Mouse (Mus musculus): Measurements from ENCODE around the gene Igsf23.
"Not testable (repeated sequence)": the region's sequence is repeated elsewhere in the genome, so short reads cannot be mapped to it uniquely, and the experiment has no call there.

The Igsf23 gene

DNA sequence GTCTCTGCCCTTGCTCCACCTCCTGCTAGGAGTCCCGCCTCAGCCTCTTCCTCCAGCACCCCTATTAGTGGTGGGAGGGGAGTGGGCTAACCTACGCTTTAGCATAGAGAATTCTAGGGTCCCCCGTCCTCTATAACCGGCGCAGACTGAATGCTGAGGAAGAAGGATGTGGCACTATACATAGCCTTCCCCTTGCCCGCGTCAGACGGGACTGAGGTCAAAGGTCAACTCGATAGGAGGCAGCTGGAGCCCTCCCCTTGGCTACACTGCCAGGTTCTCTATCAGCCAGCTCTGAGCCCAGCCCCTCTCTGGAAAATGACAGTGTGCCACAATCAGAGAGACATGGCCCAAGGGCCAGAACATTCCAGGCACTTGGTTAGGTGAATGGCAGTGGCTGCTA is at the start of gene Igsf23:
Gene Igsf23, minus strand, starts transcription at position 168 of the 400 bp plus-strand sequence.
- DNase-seq (ENCODE audit: low spot score), result no peak

DNA sequence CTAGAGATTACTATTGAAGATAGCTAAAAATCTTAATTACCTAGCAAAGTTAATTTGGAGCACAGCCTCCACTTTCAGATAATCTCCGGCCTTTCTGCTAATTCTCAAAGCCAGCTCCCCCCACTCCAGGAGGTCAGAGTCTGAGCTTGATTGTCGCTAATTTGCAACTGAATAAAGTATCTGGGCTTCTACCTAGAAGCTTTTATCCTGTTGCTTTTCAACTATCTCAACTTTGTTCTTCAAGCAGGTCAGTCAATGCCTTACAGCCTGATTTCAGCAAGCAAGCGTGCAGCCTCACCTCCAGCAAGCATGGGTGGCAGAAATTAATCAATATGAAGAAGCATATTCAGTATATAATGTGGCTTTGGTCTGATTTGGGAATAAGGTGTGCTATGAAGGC is 46.2 kb upstream of the Igsf23 start:
- DNase-seq (ENCODE audit: low spot score), result not testable (repeated sequence)

GRCm38 (mm10) chr7:19991165-19991564 is 40.6 kb upstream of the Igsf23 start, which contains the start of gene Nlrp9b:
Gene Nlrp9b, plus strand, starts transcription at chr7:19991465.
- not testable (repeated sequence) for DNase-seq (ENCODE audit: low spot score)

GRCm38 (mm10) chr7:19971516-19971915 is 21.0 kb upstream of the Igsf23 start:
- no peak for DNase-seq (ENCODE audit: low spot score)

DNA sequence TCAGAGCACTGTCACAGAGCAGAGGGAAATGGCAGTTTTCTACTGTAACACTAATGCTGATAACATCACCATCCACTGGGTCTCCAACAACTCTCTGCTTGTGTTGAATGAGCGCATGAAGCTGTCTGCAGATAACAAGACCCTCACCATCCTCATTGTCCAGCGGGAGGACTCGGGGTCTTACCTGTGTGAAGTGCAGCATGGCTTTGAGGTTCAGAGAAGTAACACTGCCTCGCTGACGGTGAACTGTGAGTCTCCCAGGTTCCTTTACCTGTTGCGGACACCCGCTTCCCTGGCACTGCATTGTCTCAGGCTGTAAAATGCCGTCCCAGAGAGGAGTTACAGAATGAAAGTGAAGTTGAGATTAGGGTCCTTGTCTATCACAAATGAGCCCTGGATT is 19.6 kb upstream of the Igsf23 start:
- DNase-seq (ENCODE audit: low spot score), result no peak

GRCm38 (mm10) chr7:19969541-19970090 is 19.1 kb upstream of the Igsf23 start:
- DNase-seq (ENCODE audit: low spot score), result no peak

DNA sequence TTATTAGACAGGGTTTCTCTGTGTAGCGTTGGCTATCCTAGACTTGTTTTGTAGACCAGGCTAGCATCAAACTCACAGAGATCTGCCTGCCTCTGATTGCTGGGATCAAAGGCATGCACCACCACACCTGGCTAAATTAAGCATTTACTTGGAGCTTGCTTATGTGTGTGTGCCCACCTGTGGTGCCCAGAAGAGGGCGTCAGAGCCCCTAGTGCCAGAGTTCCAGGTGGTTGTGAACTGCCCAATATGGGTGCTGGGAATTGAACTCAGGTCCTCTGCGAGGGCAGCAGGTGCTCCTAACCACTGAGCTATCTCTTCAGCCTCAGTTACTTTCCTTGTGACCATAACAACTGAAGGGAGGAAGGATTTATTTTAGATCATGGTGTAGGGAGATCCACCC is 18.6 kb upstream of the Igsf23 start:
- no peak for DNase-seq (ENCODE audit: low spot score)

GRCm38 (mm10) chr7:19964985-19965579 is 14.5 kb upstream of the Igsf23 start, which contains the start of gene Ceacam20:
Gene Ceacam20, plus strand, starts transcription at chr7:19965412.
- peak; percentile 62 for DNase-seq (ENCODE audit: low spot score)

DNA sequence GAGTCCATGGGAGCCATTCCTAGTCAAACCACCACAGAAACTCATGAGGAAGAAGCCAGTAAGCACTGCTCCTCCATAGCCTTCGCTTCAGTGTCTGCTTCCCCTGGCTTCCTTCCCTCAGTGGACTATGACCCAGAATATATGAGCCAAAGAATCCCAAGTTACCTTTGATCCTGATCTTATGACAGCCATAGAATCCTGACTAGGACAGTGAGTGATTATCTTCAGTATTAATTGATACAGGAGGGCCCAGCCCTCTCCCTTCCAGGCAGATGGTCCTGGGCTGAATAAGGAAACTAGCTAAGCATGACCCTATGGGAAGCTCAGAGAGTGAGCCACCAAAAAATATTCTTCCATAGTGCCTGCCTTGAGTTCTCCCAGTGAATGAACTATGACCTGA is 11.9 kb upstream of the Igsf23 start:
- no peak for DNase-seq (ENCODE audit: low spot score)

GRCm38 (mm10) chr7:19956341-19956781 is 5.8 kb upstream of the Igsf23 start:
- DNase-seq (ENCODE audit: low spot score), result peak; percentile 97

DNA sequence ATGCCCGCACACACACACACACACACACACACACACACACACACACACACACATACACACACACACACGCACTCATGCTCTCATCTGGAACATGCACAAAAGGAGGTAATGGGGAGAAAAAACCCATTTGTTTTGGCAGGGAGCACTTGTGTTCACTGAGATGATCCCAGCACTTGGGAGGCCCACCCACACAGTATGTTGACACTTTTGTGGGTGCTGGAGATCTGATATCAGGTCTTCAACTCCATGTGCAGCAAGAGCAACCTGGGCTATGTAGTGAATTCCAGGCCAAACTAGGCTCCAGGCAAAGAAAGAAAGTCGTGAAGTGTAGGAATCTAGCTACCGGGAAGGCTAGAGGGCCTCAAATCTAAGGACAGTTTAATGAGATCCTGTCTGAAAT is 5.3 kb upstream of the Igsf23 start:
- DNase-seq (ENCODE audit: low spot score), result no peak

GRCm38 (mm10) chr7:19953054-19953453 is 2.5 kb upstream of the Igsf23 start:
- no peak for DNase-seq (ENCODE audit: low spot score)

DNA sequence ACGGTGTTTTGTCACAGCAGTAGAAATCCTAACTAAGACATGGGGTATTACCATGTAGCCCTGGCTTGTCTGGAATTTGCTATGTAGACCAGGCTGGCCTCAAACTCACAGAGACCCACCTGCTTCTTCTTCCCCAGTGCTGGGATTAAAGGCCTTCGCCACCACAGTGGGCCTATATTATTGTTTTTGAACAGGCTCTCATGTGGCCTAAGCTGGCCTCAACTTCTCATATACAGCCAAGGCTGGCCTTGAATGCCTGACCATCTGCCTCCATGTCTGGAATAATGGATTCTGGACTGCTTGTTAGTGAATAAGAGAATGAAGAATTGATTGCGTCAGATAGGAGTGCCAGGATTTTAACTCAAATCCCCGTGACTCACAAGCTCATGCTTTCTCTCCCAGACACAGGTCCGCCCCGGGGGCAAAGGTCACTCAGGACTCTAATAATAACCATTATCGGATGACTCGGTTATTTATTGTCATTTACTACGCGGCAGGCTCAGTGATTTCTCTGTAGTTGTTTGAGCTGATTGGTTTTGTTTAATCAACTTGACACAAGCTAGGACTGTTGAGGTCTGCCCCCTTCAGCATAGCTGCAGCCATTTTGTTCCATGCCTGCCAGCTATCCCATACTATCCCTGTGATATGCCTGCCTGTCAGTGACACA is 1.9 kb upstream of the Igsf23 start:
- DNase-seq (ENCODE audit: low spot score), result no peak

GRCm38 (mm10) chr7:19949996-19950395 is 560 bp downstream of the Igsf23 start:
- DNase-seq (ENCODE audit: low spot score), result no peak

DNA sequence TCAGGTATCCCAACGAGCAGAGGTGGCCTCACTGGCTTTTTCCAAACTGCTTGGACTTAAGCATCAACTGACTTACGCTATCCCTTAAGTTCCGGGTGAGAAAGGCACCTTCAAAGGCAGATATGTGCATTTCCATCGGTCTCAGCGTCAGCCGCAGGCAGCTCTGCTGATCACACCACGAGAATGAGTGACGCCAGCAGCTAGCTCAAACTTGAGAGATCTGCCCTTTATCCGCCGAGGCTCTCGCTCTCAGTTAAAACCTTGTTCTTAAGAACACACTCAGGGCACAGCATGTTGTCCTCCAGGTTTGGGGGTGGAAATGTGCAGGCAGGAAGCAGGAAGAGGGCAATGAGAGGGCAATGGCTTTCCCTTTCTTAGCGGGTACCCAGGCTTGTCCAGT is 1.6 kb downstream of the Igsf23 start:
- DNase-seq (ENCODE audit: low spot score), result no peak

- DNase-seq (ENCODE audit: low spot score), result no peak
Observed at GRCm38 (mm10) chr7:19945821-19946515, 4.6 kb downstream of the Igsf23 start.

DNA sequence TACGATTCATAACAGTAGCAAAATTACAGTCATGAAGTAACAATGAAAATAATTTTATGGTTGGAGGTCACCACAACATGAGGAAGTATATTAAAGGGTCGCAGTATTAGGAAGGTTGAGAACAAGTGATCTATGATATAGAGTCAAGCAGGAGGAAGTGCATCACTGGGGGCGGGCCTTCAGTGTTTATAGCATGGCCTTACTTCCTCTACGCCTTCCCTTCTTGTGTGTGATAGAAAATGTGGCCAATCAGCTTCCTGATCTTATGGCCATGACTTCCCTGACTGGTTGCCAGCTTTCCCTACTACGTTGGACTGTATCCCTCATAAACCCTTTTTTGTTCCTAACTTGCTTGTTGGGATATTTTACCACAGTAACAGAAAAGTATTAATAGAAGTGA is 5.4 kb downstream of the Igsf23 start:
- no peak for DNase-seq (ENCODE audit: low spot score)

DNA sequence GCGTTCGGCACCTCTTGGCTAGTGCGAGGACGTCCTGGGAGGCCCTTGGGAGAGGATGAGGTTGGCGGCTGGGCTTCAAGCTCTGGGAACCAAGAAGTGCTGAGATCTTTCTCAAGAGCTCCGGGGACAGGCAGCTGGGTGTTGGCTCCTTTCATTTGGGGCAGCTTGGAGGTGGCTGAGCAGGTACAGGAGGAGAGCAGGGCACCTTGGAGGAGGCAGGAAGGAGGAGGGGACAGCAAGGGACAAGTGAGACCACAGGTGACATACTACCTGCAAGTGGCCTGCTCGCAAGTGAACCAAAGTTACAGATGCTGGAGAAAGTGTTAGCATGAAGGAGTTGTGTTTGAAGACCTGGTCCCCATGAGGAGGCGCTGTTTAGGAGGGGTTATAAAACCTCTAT is 5.8 kb downstream of the Igsf23 start:
- no peak for DNase-seq (ENCODE audit: low spot score)

DNA sequence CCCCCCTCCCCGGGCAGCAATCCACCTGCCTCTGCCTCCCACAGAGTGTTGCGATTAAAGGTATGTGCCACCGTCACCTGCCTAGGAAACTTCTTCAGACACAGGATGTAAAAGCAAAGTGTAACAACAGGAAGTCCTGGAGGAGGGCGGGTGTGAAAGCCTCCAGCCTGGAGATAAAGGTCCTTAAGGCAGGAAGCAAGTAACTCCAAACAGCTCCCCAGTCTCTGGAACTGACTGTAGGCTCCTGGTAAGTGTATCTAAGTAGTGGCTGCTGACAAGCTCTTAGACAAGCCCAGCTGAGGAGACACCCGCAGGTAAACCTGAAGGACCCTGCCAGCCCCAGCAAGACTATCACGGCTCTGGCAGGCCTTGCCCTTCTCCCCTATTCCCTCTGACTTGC is 10.3 kb downstream of the Igsf23 start:
- no peak for DNase-seq (ENCODE audit: low spot score)

GRCm38 (mm10) chr7:19939555-19940235 is 10.9 kb downstream of the Igsf23 start:
- DNase-seq (ENCODE audit: low spot score), result peak; percentile 88

DNA sequence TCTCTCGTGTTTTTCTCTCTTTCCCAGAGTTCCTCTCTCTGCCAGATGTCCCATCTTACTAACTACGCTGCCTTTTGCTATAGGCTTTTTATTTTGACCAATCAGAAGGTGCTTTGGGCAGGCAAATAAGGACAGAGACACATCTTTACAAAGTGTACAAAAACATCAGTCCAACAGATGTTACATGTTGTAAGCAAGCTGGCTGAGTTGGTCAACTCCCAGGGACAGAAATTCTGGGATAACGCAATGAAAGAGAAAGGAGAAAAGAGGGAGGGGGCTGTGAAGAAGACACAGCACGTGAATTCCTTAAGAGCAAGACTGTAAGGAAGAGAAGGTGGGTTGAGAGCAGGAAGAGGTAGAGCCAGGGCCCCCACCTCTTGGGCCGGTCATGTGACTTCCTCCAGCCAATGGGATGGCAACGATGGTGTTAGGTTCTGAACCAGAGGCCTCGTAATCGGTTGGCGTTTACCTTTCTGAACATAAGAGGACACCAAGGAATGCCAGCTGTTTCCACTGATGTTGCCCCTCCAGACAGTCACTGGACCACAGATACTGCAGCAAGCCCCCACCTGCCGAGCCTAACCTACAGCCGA is 13.2 kb downstream of the Igsf23 start:
- DNase-seq (ENCODE audit: low spot score), result no peak

GRCm38 (mm10) chr7:19935961-19936360 is 14.6 kb downstream of the Igsf23 start:
- no peak for DNase-seq (ENCODE audit: low spot score)

Data from testis, postnatal 10 days (tissue).